Mouse (Mus musculus): ENCODE data around the gene Grhpr.

- TF ChIP-seq ZNF384 (IDR thresholded peaks at IDR 0.05; ENCODE audit: low read depth, low read length) (no peak), EP300 (IDR thresholded peaks at IDR 0.05; ENCODE audit: low read depth in 1 of 2, low read length in 2 of 2) (no peak), GABPA (IDR thresholded peaks at IDR 0.05; ENCODE audit: low read depth, low read length) (no peak), TCF12 (IDR thresholded peaks at IDR 0.05; ENCODE audit: low read depth, low read length) (no peak), TAL1 (IDR thresholded peaks at IDR 0.05; ENCODE audit: low read length) (no peak), ZKSCAN1 (IDR thresholded peaks at IDR 0.05; ENCODE audit: low read depth, low read length) (no peak), NELFE (IDR thresholded peaks at IDR 0.05; ENCODE audit: low read depth, low read length) (no peak), ZC3H11A (IDR thresholded peaks at IDR 0.05; ENCODE audit: low read depth, low read length) (peak; percentile 39), CTCF (IDR thresholded peaks at IDR 0.05 in 2 of 3, conservative IDR thresholded peaks at IDR 0.05 in 1 of 3; ENCODE audit: control insufficient read depth in 1 of 3, insufficient read depth in 1 of 3, low read depth in 2 of 3, low read length in 3 of 3, poor library complexity in 1 of 3, severe bottlenecking in 1 of 3) (peak; percentile 69 to 84 (median 71)), ETS1 (IDR thresholded peaks at IDR 0.05; ENCODE audit: low read depth, low read length) (no peak), POLR2A (IDR thresholded peaks at IDR 0.05; ENCODE audit: control insufficient read depth in 1 of 2, insufficient read depth in 1 of 2, low read depth in 1 of 2, low read length in 2 of 2, poor library complexity in 1 of 2) (no peak), POLR2AphosphoS2 (IDR thresholded peaks at IDR 0.05; ENCODE audit: low read length) (no peak), UBTF (IDR thresholded peaks at IDR 0.05; ENCODE audit: borderline replicate concordance, insufficient read depth, low read depth, low read length) (no peak)
Observed at GRCm38 (mm10) chr4:44970612-44971110, 10.5 kb upstream of the Grhpr start.

Measured in MEL (cell line).